Mouse (Mus musculus) lung, postnatal 25 days (tissue): Measurements from ENCODE around the gene Idh2.
"Not testable (repeated sequence)": the region's sequence is repeated elsewhere in the genome, so short reads cannot be mapped to it uniquely, and the experiment has no call there.

Experiments
- DNase-seq: peaks from one replicate; pipeline ENCODE4 v3.0.0; 2022; ENCODE audit warnings: low spot score

Gene Idh2

GRCm38 (mm10) chr7:80115224-80115590 is at the start of gene Idh2:
Gene Idh2 (minus strand): TSS chr7:80115392.
- DNase-seq, result peak; percentile 95

GRCm38 (mm10) chr7:80160945-80161306 is 45.7 kb upstream of the Idh2 start:
- DNase-seq, result peak; percentile 85

- DNase-seq, result peak; percentile 60
Observed at GRCm38 (mm10) chr7:80160293-80160944, 45.2 kb upstream of the Idh2 start.

- DNase-seq, result no peak
Observed at GRCm38 (mm10) chr7:80158496-80159268, 43.5 kb upstream of the Idh2 start.

- DNase-seq, result peak; percentile 70
Observed at GRCm38 (mm10) chr7:80156711-80157227, 41.6 kb upstream of the Idh2 start.

- no peak for DNase-seq
Observed at GRCm38 (mm10) chr7:80154689-80155088, 39.5 kb upstream of the Idh2 start.

- DNase-seq, result no peak
Observed at GRCm38 (mm10) chr7:80152756-80153155, 37.6 kb upstream of the Idh2 start.

GRCm38 (mm10) chr7:80152152-80152551 is 37.0 kb upstream of the Idh2 start:
- DNase-seq, result no peak

GRCm38 (mm10) chr7:80149356-80149755 is 34.2 kb upstream of the Idh2 start:
- DNase-seq, result no peak

GRCm38 (mm10) chr7:80146077-80146476 is 30.9 kb upstream of the Idh2 start:
- no peak for DNase-seq

GRCm38 (mm10) chr7:80144695-80145094 is 29.5 kb upstream of the Idh2 start:
- DNase-seq, result no peak

- peak; percentile 74 for DNase-seq
Observed at GRCm38 (mm10) chr7:80143331-80144273, 28.4 kb upstream of the Idh2 start.

GRCm38 (mm10) chr7:80140815-80141214 is 25.6 kb upstream of the Idh2 start:
- DNase-seq, result peak; percentile 76

- DNase-seq, result no peak
Observed at GRCm38 (mm10) chr7:80138375-80138774, 23.2 kb upstream of the Idh2 start.

GRCm38 (mm10) chr7:80135173-80135532 is 20.0 kb upstream of the Idh2 start:
- DNase-seq, result no peak

- peak; percentile 93 for DNase-seq
Observed at GRCm38 (mm10) chr7:80134454-80135172, 19.4 kb upstream of the Idh2 start.

- peak; percentile 51 for DNase-seq
Observed at GRCm38 (mm10) chr7:80132541-80132940, 17.3 kb upstream of the Idh2 start.

GRCm38 (mm10) chr7:80131315-80131714 is 16.1 kb upstream of the Idh2 start:
- not testable (repeated sequence) for DNase-seq

- no peak for DNase-seq
Observed at GRCm38 (mm10) chr7:80130344-80131055, 15.3 kb upstream of the Idh2 start.

- DNase-seq, result no peak
Observed at GRCm38 (mm10) chr7:80129278-80129677, 14.1 kb upstream of the Idh2 start.

GRCm38 (mm10) chr7:80123672-80124071 is 8.5 kb upstream of the Idh2 start:
- no peak for DNase-seq
